Mouse (Mus musculus) monocyte, adult 2 months (primary cell): ENCODE measurements around the gene Pafah1b2.

ENCODE experiments used
- DNase-seq, 2 experiments: peaks; one replicate each; pipeline ENCODE4 v3.0.0; 2022; ENCODE audit warnings: low spot score in 2 of 2, low read depth in 1 of 2

Pafah1b2 gene

GRCm38 (mm10) chr9:45943628-45944505 lies 68.6 kb downstream of the Pafah1b2 start:
- DNase-seq, result no peak

- no peak for DNase-seq
These were observed 69.6 kb downstream of the Pafah1b2 start for GRCm38 (mm10) chr9:45942916-45943315.

- no peak for DNase-seq
These were observed 70.0 kb downstream of the Pafah1b2 start for GRCm38 (mm10) chr9:45942464-45942863.

- DNase-seq, result no peak
These were observed 71.1 kb downstream of the Pafah1b2 start for GRCm38 (mm10) chr9:45941329-45941888.

GRCm38 (mm10) chr9:45939794-45940193 lies 72.7 kb downstream of the Pafah1b2 start:
- no peak for DNase-seq

GRCm38 (mm10) chr9:45938952-45939637 lies 73.4 kb downstream of the Pafah1b2 start:
- DNase-seq, result no peak

GRCm38 (mm10) chr9:45938088-45938487 lies 74.4 kb downstream of the Pafah1b2 start:
- no peak for DNase-seq

GRCm38 (mm10) chr9:45936883-45937282 lies 75.6 kb downstream of the Pafah1b2 start:
- peak in 1 of 2 experiments; percentile 33 for DNase-seq

- no peak for DNase-seq
These were observed 76.8 kb downstream of the Pafah1b2 start, which contains the start of gene Tagln for GRCm38 (mm10) chr9:45935628-45936210. TSS of gene Tagln (minus strand) at chr9:45936058.

- DNase-seq, result no peak
These were observed 79.7 kb downstream of the Pafah1b2 start for GRCm38 (mm10) chr9:45932571-45933415.

GRCm38 (mm10) chr9:45931958-45932357 lies 80.5 kb downstream of the Pafah1b2 start:
- DNase-seq, result no peak

GRCm38 (mm10) chr9:45929285-45929684 lies 83.2 kb downstream of the Pafah1b2 start:
- no peak for DNase-seq

GRCm38 (mm10) chr9:45919895-45920294 lies 92.6 kb downstream of the Pafah1b2 start:
- DNase-seq, result no peak

- no peak for DNase-seq
These were observed 95.2 kb downstream of the Pafah1b2 start for GRCm38 (mm10) chr9:45917041-45917934.

GRCm38 (mm10) chr9:45915659-45916058 lies 96.8 kb downstream of the Pafah1b2 start:
- no peak for DNase-seq
